Mouse (Mus musculus) regulatory T cell (primary cell): ENCODE measurements around the gene Cdh13.

Experiments used
- in situ Hi-C: fragments of 300-600 bp; cut with MboI, MseI; formaldehyde crosslinking; loops from one replicate; pipeline ENCODE4 v1.15.1; 2025; ENCODE audit warnings: high pct_unique_total_duplicates

Gene Cdh13

GRCm38 (mm10) chr8:119035126-119035525 lies 751.6 kb downstream of the Cdh13 start:
- in situ Hi-C loops = loop anchor here (5.0 kb wide), 1 partner anchor 58 kb away; no protein-coding TSS in a partner anchor

- in situ Hi-C loops = loop anchor here (5.0 kb wide), 1 partner anchor 60 kb away; no protein-coding TSS in a partner anchor
These were observed 754.0 kb downstream of the Cdh13 start for GRCm38 (mm10) chr8:119037571-119037970.

- in situ Hi-C loops = loop anchor here (5.0 kb wide), 1 partner anchor 62 kb away; no protein-coding TSS in a partner anchor
These were observed 755.8 kb downstream of the Cdh13 start for GRCm38 (mm10) chr8:119039358-119039757.

- in situ Hi-C loops = loop anchor here (25.0 kb wide), 1 partner anchor 1421 kb away; no protein-coding TSS in a partner anchor
These were observed 774.3 kb downstream of the Cdh13 start for GRCm38 (mm10) chr8:119057876-119058275.

GRCm38 (mm10) chr8:119061671-119062070 lies 778.1 kb downstream of the Cdh13 start:
- in situ Hi-C loops = loop anchor here (25.0 kb wide), 1 partner anchor 1424 kb away; no protein-coding TSS in a partner anchor

GRCm38 (mm10) chr8:119064523-119064922 lies 781.0 kb downstream of the Cdh13 start:
- in situ Hi-C loops = loop anchor here (25.0 kb wide), 1 partner anchor 1427 kb away; no protein-coding TSS in a partner anchor

- in situ Hi-C loops = loop anchor here (25.0 kb wide), 1 partner anchor 1435 kb away; no protein-coding TSS in a partner anchor
These were observed 788.8 kb downstream of the Cdh13 start for GRCm38 (mm10) chr8:119072291-119072690.

- in situ Hi-C loops = no loop called here
These were observed 801.5 kb downstream of the Cdh13 start for GRCm38 (mm10) chr8:119085022-119085421.

GRCm38 (mm10) chr8:119098261-119098660 lies 814.7 kb downstream of the Cdh13 start:
- in situ Hi-C loops = no loop called here

GRCm38 (mm10) chr8:119102871-119103270 lies 819.3 kb downstream of the Cdh13 start:
- in situ Hi-C loops = no loop called here

GRCm38 (mm10) chr8:119109655-119110054 lies 826.1 kb downstream of the Cdh13 start:
- in situ Hi-C loops = no loop called here

GRCm38 (mm10) chr8:119112861-119113260 lies 829.3 kb downstream of the Cdh13 start:
- in situ Hi-C loops = no loop called here

- in situ Hi-C loops = no loop called here
These were observed 837.7 kb downstream of the Cdh13 start for GRCm38 (mm10) chr8:119121236-119121635.

GRCm38 (mm10) chr8:119127841-119128240 lies 844.3 kb downstream of the Cdh13 start:
- in situ Hi-C loops = no loop called here

- in situ Hi-C loops = no loop called here
These were observed 844.7 kb downstream of the Cdh13 start for GRCm38 (mm10) chr8:119128266-119128665.

- in situ Hi-C loops = no loop called here
These were observed 873.0 kb downstream of the Cdh13 start for GRCm38 (mm10) chr8:119156454-119156921.

GRCm38 (mm10) chr8:119158628-119159027 lies 875.1 kb downstream of the Cdh13 start:
- in situ Hi-C loops = no loop called here

- in situ Hi-C loops = no loop called here
These were observed 876.3 kb downstream of the Cdh13 start for GRCm38 (mm10) chr8:119159794-119160193.

GRCm38 (mm10) chr8:119164076-119164475 lies 880.5 kb downstream of the Cdh13 start:
- in situ Hi-C loops = no loop called here

- in situ Hi-C loops = no loop called here
These were observed 893.8 kb downstream of the Cdh13 start for GRCm38 (mm10) chr8:119177226-119177935.

GRCm38 (mm10) chr8:119180626-119181025 lies 897.1 kb downstream of the Cdh13 start:
- in situ Hi-C loops = no loop called here

GRCm38 (mm10) chr8:119195695-119196094 lies 912.2 kb downstream of the Cdh13 start:
- in situ Hi-C loops = no loop called here
